ENCODE assay signal across 17 mouse cellular contexts in genomic region chr8:54989093-54989492, GRCm38 (mm10). TPM values are rescaled to one million over a fixed set of nuclear protein-coding genes. Genes with fewer than 3 reads are reported as not detected.
DNase-seq lines count a peak whose midpoint lies in the region; ATAC-seq and TF ChIP-seq lines count a peak whose summit lies in the region.
"Had no signal": no experiment of that assay in that cellular context is flagged by ENCODE, and none has a peak within 500 bp of the region (broad histone marks: within the 10 kb centered on the region; RNA-seq: fewer than 3 reads in every experiment).

No protein-coding gene starts in this region.

- H3K4me1 ChIP-seq in forebrain, embryonic 16.5 days (replicated peaks; ENCODE audit: control insufficient read depth, insufficient read depth, low read length) = peaks cover 16% of the 10 kb centered on the region
- H3K4me1 ChIP-seq in midbrain, embryonic 16.5 days (ENCODE audit: control insufficient read depth, insufficient read depth, low read length) = peaks cover 13% of the 10 kb centered on the region
- H3K4me1 ChIP-seq: heart, embryonic 12.5 days; limb, embryonic 12.5 days; liver, embryonic 15.5 days; megakaryocyte, embryonic 14.5 days had no signal

- H3K27me3 ChIP-seq in forebrain, embryonic 16.5 days (replicated peaks; ENCODE audit: control insufficient read depth, insufficient read depth, low read length) = no peaks in the 10 kb centered on the region
- H3K27me3 ChIP-seq in midbrain, embryonic 16.5 days (ENCODE audit: control insufficient read depth, insufficient read depth, low read depth, low read length) = no peaks in the 10 kb centered on the region
- H3K27me3 ChIP-seq: heart, embryonic 12.5 days; limb, embryonic 12.5 days; liver, embryonic 15.5 days; megakaryocyte, embryonic 14.5 days had no signal

- peak; percentile 34; the same call in 1 of the 2 replicates for ATAC-seq in forebrain, embryonic 16.5 days
- ATAC-seq in midbrain, embryonic 16.5 days = peak; percentile 72; the same call in 1 of the 2 replicates

- no peaks in the 10 kb centered on the region for H3K36me3 ChIP-seq in forebrain, embryonic 16.5 days (ENCODE audit: control insufficient read depth, insufficient read depth)
- no peaks in the 10 kb centered on the region for H3K36me3 ChIP-seq in midbrain, embryonic 16.5 days (ENCODE audit: control insufficient read depth, insufficient read depth, low read length)
- H3K36me3 ChIP-seq: heart, embryonic 12.5 days; limb, embryonic 12.5 days; liver, embryonic 15.5 days had no signal

- no peak overlapping the region for H3K4me3 ChIP-seq in layer of hippocampus, adult 2 months
- no peak overlapping the region for H3K4me3 ChIP-seq in forebrain, embryonic 16.5 days (replicated peaks; ENCODE audit: low read length)
- no peak overlapping the region for H3K4me3 ChIP-seq in midbrain, embryonic 16.5 days (ENCODE audit: low read depth, low read length)
- H3K4me3 ChIP-seq: heart, embryonic 12.5 days; limb, embryonic 12.5 days; liver, embryonic 15.5 days; megakaryocyte, embryonic 14.5 days had no signal

- DNase-seq in layer of hippocampus, adult 2 months (ENCODE audit: low spot score in 2 of 2) = no peak
- DNase-seq in layer of hippocampus, adult 9-10 months (ENCODE audit: low spot score) = no peak
- DNase-seq in embryo, embryonic 11 days = peak; percentile 36
- DNase-seq in thymus, adult 18-20 months = no peak
- DNase-seq in heart, postnatal 14 days = no peak
- DNase-seq: adrenal gland, postnatal 36 days; kidney, adult 18-20 months; kidney, postnatal 25 days; lung, postnatal 10 days had no signal

- no peaks in the 10 kb centered on the region for H3K9me3 ChIP-seq in forebrain, embryonic 16.5 days (ENCODE audit: control insufficient read depth, low read length)
- H3K9me3 ChIP-seq in midbrain, embryonic 16.5 days (replicated peaks; ENCODE audit: control insufficient read depth, low read length, poor library complexity, severe bottlenecking) = no peaks in the 10 kb centered on the region
- H3K9me3 ChIP-seq: heart, embryonic 12.5 days; limb, embryonic 12.5 days; liver, embryonic 15.5 days; megakaryocyte, embryonic 14.5 days had no signal

- H3K27ac ChIP-seq in layer of hippocampus, adult 2 months = peak overlapping the region; percentile 79
- H3K27ac ChIP-seq in forebrain, embryonic 16.5 days (ENCODE audit: low read length) = peak overlapping the region; percentile 53; the same call in 1 of the 2 replicates
- 0 out of 2 replicates have a peak overlapping the region, but pooled peaks have one; percentile 37 for H3K27ac ChIP-seq in midbrain, embryonic 16.5 days (ENCODE audit: low read length)
- H3K27ac ChIP-seq: limb, embryonic 12.5 days; liver, embryonic 15.5 days had no signal

- no peak overlapping the region for H3K9ac ChIP-seq in forebrain, embryonic 16.5 days (replicated peaks; ENCODE audit: low read depth, low read length)
- no peak overlapping the region for H3K9ac ChIP-seq in midbrain, embryonic 16.5 days (ENCODE audit: low read depth, low read length)
- H3K9ac ChIP-seq: heart, embryonic 12.5 days; limb, embryonic 12.5 days; liver, embryonic 15.5 days had no signal

- intact Hi-C loops in heart, postnatal 14 days (cut with DNase I) = no loop called here

- no peak overlapping the region for H3K4me2 ChIP-seq in forebrain, embryonic 16.5 days (ENCODE audit: low read length)
- H3K4me2 ChIP-seq in midbrain, embryonic 16.5 days (ENCODE audit: low read length) = 0 out of 2 replicates have a peak overlapping the region, but pooled peaks have one; percentile 18
- H3K4me2 ChIP-seq: heart, embryonic 12.5 days; limb, embryonic 12.5 days; liver, embryonic 15.5 days had no signal

- TF ChIP-seq CTCF in layer of hippocampus, adult 2 months (conservative IDR thresholded peaks at IDR 0.05) = no peak

- 1% methylated on average over 2 of the region's 2 CpGs for WGBS in forebrain, embryonic 16.5 days
- WGBS in midbrain, embryonic 16.5 days = 4% methylated on average over 2 of the region's 2 CpGs

RNA-seq across cellular contexts. Expression of gene Gpm6a, which starts 34.5 kb away (rescaled TPM):
- 100 to 1,000 TPM; 959 to 981 TPM for total RNA-seq in layer of hippocampus, adult 2 months (2021)
- polyA plus RNA-seq in forebrain, embryonic 16.5 days (2015; fragmentation: Nextera tagmentation; extraction: Ambion mirVana) = 739 and 853 TPM in 2 replicates
- polyA plus RNA-seq in midbrain, embryonic 16.5 days (2015; fragmentation: Nextera tagmentation; extraction: Ambion mirVana) = 649 and 676 TPM in 2 replicates
- total RNA-seq in heart, postnatal 14 days (2021) = 10 to 100 TPM in 1 of 2 experiments, 1 to 10 TPM in 1; 8.9 to 11.5 TPM
- total RNA-seq: common myeloid progenitor, adult 5-6 weeks; hematopoietic stem cell, adult 5-6 weeks had no signal

Comparison
In these comparisons a context has a peak if more than half of its experiments do, and no peak if none do; other contexts are left out.
1. RNA of gene Gpm6a, which starts 34.5 kb away (total RNA-seq): 959 to 981 TPM in layer of hippocampus, adult 2 months; 8.9 to 11.5 TPM in heart, postnatal 14 days; every median in the first group is over 10 times any median in the second.
2. Peak in every context shown above with its lines, with median percentiles within 50 percentile points of each other: H3K27ac ChIP-seq.